In genomic region chr14:9060058-9060457, GRCm38 (mm10) we compare ENCODE assay signal across 18 mouse cellular contexts.
DNase-seq lines count a peak whose midpoint lies in the region; ATAC-seq and TF ChIP-seq lines count a peak whose summit lies in the region.
"Had no signal": no experiment of that assay in that cellular context is flagged by ENCODE, and none has a peak within 500 bp of the region (broad histone marks: within the 10 kb centered on the region; RNA-seq: fewer than 3 reads in every experiment).

No protein-coding gene starts in this region.

- H3K9me3 ChIP-seq in kidney, postnatal 0 days (replicated peaks; ENCODE audit: low read length), result no peaks in the 10 kb centered on the region
- no peaks in the 10 kb centered on the region for H3K9me3 ChIP-seq in kidney, embryonic 16.5 days (ENCODE audit: low read length)
- H3K9me3 ChIP-seq: embryonic facial prominence, embryonic 15.5 days; forebrain, embryonic 13.5 days; limb, embryonic 13.5 days had no signal

- no peak overlapping the region for H3K27ac ChIP-seq in kidney, postnatal 0 days
- H3K27ac ChIP-seq in kidney, embryonic 16.5 days (ENCODE audit: low read length), result no peak overlapping the region
- H3K27ac ChIP-seq: embryonic facial prominence, embryonic 15.5 days; forebrain, embryonic 13.5 days; layer of hippocampus, adult 2 months; limb, embryonic 13.5 days had no signal

- 50% methylated on average over 9 of the region's 9 CpGs for WGBS in kidney, postnatal 0 days
- 52% methylated on average over 9 of the region's 9 CpGs for WGBS in kidney, embryonic 16.5 days

- no peak overlapping the region for H3K4me3 ChIP-seq in kidney, postnatal 0 days (replicated peaks; ENCODE audit: low read depth, low read length)
- no peak overlapping the region for H3K4me3 ChIP-seq in kidney, embryonic 16.5 days (ENCODE audit: low read length)
- H3K4me3 ChIP-seq: embryonic facial prominence, embryonic 15.5 days; forebrain, embryonic 13.5 days; layer of hippocampus, adult 2 months; limb, embryonic 13.5 days had no signal

- H3K4me1 ChIP-seq in kidney, postnatal 0 days (replicated peaks; ENCODE audit: insufficient read depth, low read length), result no peaks in the 10 kb centered on the region
- no peaks in the 10 kb centered on the region for H3K4me1 ChIP-seq in kidney, embryonic 16.5 days (ENCODE audit: insufficient read depth, low read length)
- H3K4me1 ChIP-seq: embryonic facial prominence, embryonic 15.5 days; forebrain, embryonic 13.5 days; limb, embryonic 13.5 days had no signal

- H3K36me3 ChIP-seq in kidney, postnatal 0 days (ENCODE audit: insufficient read depth, low read length), result no peaks in the 10 kb centered on the region
- no peaks in the 10 kb centered on the region for H3K36me3 ChIP-seq in kidney, embryonic 16.5 days (ENCODE audit: insufficient read depth, low read length)
- H3K36me3 ChIP-seq: embryonic facial prominence, embryonic 15.5 days; limb, embryonic 13.5 days had no signal

- no peak overlapping the region for H3K4me2 ChIP-seq in kidney, postnatal 0 days (ENCODE audit: low read length)
- no peak overlapping the region for H3K4me2 ChIP-seq in kidney, embryonic 16.5 days (replicated peaks; ENCODE audit: low read depth, low read length)
- H3K4me2 ChIP-seq: embryonic facial prominence, embryonic 15.5 days; forebrain, embryonic 13.5 days; limb, embryonic 13.5 days had no signal

- no peak overlapping the region for H3K9ac ChIP-seq in kidney, postnatal 0 days (ENCODE audit: low read depth, low read length)
- H3K9ac ChIP-seq in kidney, embryonic 16.5 days (replicated peaks; ENCODE audit: low read length), result no peak overlapping the region
- H3K9ac ChIP-seq: embryonic facial prominence, embryonic 15.5 days; forebrain, embryonic 13.5 days; limb, embryonic 13.5 days; liver, postnatal 0 days had no signal

- peak; percentile 16 for DNase-seq in kidney, postnatal 0 days (ENCODE audit: low spot score)
- DNase-seq in retina, postnatal 1 day, result peak; percentile 3
- DNase-seq in retina, embryonic 14.5 days (ENCODE audit: low spot score), result no peak
- DNase-seq in embryo, embryonic 9.5 days (ENCODE audit: extremely low spot score), result peak; percentile 2
- no peak for DNase-seq in thymus, postnatal 14 days
- DNase-seq in layer of hippocampus, postnatal 36 days, result no peak
- DNase-seq: adrenal gland, postnatal 14 days; heart, adult 18-20 months; heart, postnatal 10 days; kidney, adult 8-10 months; liver, postnatal 0 days; thymus, postnatal 4 days had no signal

- TF ChIP-seq CTCF in kidney, postnatal 0 days (IDR thresholded peaks at IDR 0.05; ENCODE audit: low read depth), result peak; percentile 19; the same call in 1 of the 2 replicates

- no peak for ATAC-seq in kidney, postnatal 0 days (replicated peaks; ENCODE audit: low FRiP score, low read depth)
- ATAC-seq in kidney, embryonic 16.5 days (ENCODE audit: low FRiP score, low TSS enrichment), result no peak
- ATAC-seq: forebrain, embryonic 13.5 days; hindbrain, embryonic 16.5 days; liver, postnatal 0 days had no signal

- H3K27me3 ChIP-seq in kidney, postnatal 0 days (ENCODE audit: insufficient read depth, low read length), result no peaks in the 10 kb centered on the region
- H3K27me3 ChIP-seq in kidney, embryonic 16.5 days (ENCODE audit: insufficient read depth, low read length), result no peaks in the 10 kb centered on the region
- H3K27me3 ChIP-seq: embryonic facial prominence, embryonic 15.5 days; forebrain, embryonic 13.5 days; limb, embryonic 13.5 days had no signal

Comparison
In these comparisons a context has a peak if more than half of its experiments do, and no peak if none do; other contexts are left out.
1. DNase-seq: peak in kidney, postnatal 0 days (single experiment), retina, postnatal 1 day (single experiment) and embryo, embryonic 9.5 days (single experiment); none in retina, embryonic 14.5 days (single experiment), thymus, postnatal 14 days (single experiment) and layer of hippocampus, postnatal 36 days (0 of 2).